Mouse (Mus musculus): ENCODE results near the gene Ror2. TPM values are rescaled to one million over a fixed set of nuclear protein-coding genes. Genes with fewer than 3 reads are reported as not detected.
A peak's percentile ranks its signal among the peaks of the same experiment; 100 is the strongest.

The Ror2 gene
- polyA plus RNA-seq, 1 experiment, result 2.0 TPM

- TF ChIP-seq CTCF (IDR thresholded peaks at IDR 0.05; ENCODE audit: control insufficient read depth, insufficient read depth, insufficient replicate concordance, low read depth, low read length) (no peak), POLR2A (IDR thresholded peaks at IDR 0.05; ENCODE audit: control insufficient read depth, low read depth, low read length) (no peak)
- Histone ChIP-seq H3K27ac (ENCODE audit: control insufficient read depth, insufficient read depth, low read depth, low read length) (no peak overlapping the region), H3K4me1 (ENCODE audit: control insufficient read depth, insufficient read depth, low read length) (peaks cover 2% of the 10 kb centered on the region), H3K36me3 (ENCODE audit: control insufficient read depth, insufficient read depth, low read length) (no peaks in the 10 kb centered on the region), H3K27me3 (ENCODE audit: control insufficient read depth, insufficient read depth, low read length) (no peaks in the 10 kb centered on the region), H3K4me3 (ENCODE audit: control insufficient read depth, low read depth, low read length) (no peak overlapping the region)
Measured at GRCm38 (mm10) chr13:53117921-53118320, 168.0 kb downstream of the Ror2 start.

- TF ChIP-seq POLR2A (IDR thresholded peaks at IDR 0.05; ENCODE audit: control insufficient read depth, low read depth, low read length), result no peak
- no peak for TF ChIP-seq CTCF (IDR thresholded peaks at IDR 0.05; ENCODE audit: control insufficient read depth, insufficient read depth, insufficient replicate concordance, low read depth, low read length)
- H3K27ac ChIP-seq (ENCODE audit: control insufficient read depth, insufficient read depth, low read depth, low read length), result no peak overlapping the region
Measured at GRCm38 (mm10) chr13:53110249-53110578, 175.7 kb downstream of the Ror2 start.

GRCm38 (mm10) chr13:53109560-53110248 is 176.2 kb downstream of the Ror2 start:
- peaks cover 22% of the 10 kb centered on the region for H3K4me1 ChIP-seq (ENCODE audit: control insufficient read depth, insufficient read depth, low read length)
- no peaks in the 10 kb centered on the region for H3K36me3 ChIP-seq (ENCODE audit: control insufficient read depth, insufficient read depth, low read length)
- H3K4me3 ChIP-seq (ENCODE audit: control insufficient read depth, low read depth, low read length), result peak overlapping the region; percentile 30; the same call in 1 of the 2 replicates
- H3K27ac ChIP-seq (ENCODE audit: control insufficient read depth, insufficient read depth, low read depth, low read length), result no peak overlapping the region
- no peaks in the 10 kb centered on the region for H3K27me3 ChIP-seq (ENCODE audit: control insufficient read depth, insufficient read depth, low read length)
- TF ChIP-seq POLR2A (IDR thresholded peaks at IDR 0.05; ENCODE audit: control insufficient read depth, low read depth, low read length) (no peak), CTCF (IDR thresholded peaks at IDR 0.05; ENCODE audit: control insufficient read depth, insufficient read depth, insufficient replicate concordance, low read depth, low read length) (peak; percentile 69; the same call in 1 of the 2 replicates)

More at GRCm38 (mm10) chr13:53110249-53110578, 175.7 kb downstream of the Ror2 start:
- no peaks in the 10 kb centered on the region for H3K36me3 ChIP-seq (ENCODE audit: control insufficient read depth, insufficient read depth, low read length)
- peak overlapping the region; percentile 8; the same call in 1 of the 2 replicates for H3K4me3 ChIP-seq (ENCODE audit: control insufficient read depth, low read depth, low read length)
- H3K4me1 ChIP-seq (ENCODE audit: control insufficient read depth, insufficient read depth, low read length), result peaks cover 22% of the 10 kb centered on the region
- no peaks in the 10 kb centered on the region for H3K27me3 ChIP-seq (ENCODE audit: control insufficient read depth, insufficient read depth, low read length)

GRCm38 (mm10) chr13:53106676-53107075 is 179.2 kb downstream of the Ror2 start:
- no peak overlapping the region for H3K4me3 ChIP-seq (ENCODE audit: control insufficient read depth, low read depth, low read length)

GRCm38 (mm10) chr13:53099771-53100682 is 185.9 kb downstream of the Ror2 start:
- H3K27ac ChIP-seq (ENCODE audit: control insufficient read depth, insufficient read depth, low read depth, low read length), result no peak overlapping the region
- TF ChIP-seq POLR2A (IDR thresholded peaks at IDR 0.05; ENCODE audit: control insufficient read depth, low read depth, low read length), result no peak
- TF ChIP-seq CTCF (IDR thresholded peaks at IDR 0.05; ENCODE audit: control insufficient read depth, insufficient read depth, insufficient replicate concordance, low read depth, low read length), result no peak
- H3K36me3 ChIP-seq (ENCODE audit: control insufficient read depth, insufficient read depth, low read length), result no peaks in the 10 kb centered on the region
- H3K4me3 ChIP-seq (ENCODE audit: control insufficient read depth, low read depth, low read length), result no peak overlapping the region
- no peaks in the 10 kb centered on the region for H3K4me1 ChIP-seq (ENCODE audit: control insufficient read depth, insufficient read depth, low read length)
- no peaks in the 10 kb centered on the region for H3K27me3 ChIP-seq (ENCODE audit: control insufficient read depth, insufficient read depth, low read length)

More at GRCm38 (mm10) chr13:53106676-53107075, 179.2 kb downstream of the Ror2 start:
- Histone ChIP-seq H3K36me3 (ENCODE audit: control insufficient read depth, insufficient read depth, low read length) (no peaks in the 10 kb centered on the region), H3K4me1 (ENCODE audit: control insufficient read depth, insufficient read depth, low read length) (peaks cover 22% of the 10 kb centered on the region), H3K27ac (ENCODE audit: control insufficient read depth, insufficient read depth, low read depth, low read length) (no peak overlapping the region), H3K27me3 (ENCODE audit: control insufficient read depth, insufficient read depth, low read length) (no peaks in the 10 kb centered on the region)
- TF ChIP-seq CTCF (IDR thresholded peaks at IDR 0.05; ENCODE audit: control insufficient read depth, insufficient read depth, insufficient replicate concordance, low read depth, low read length), result no peak
- TF ChIP-seq POLR2A (IDR thresholded peaks at IDR 0.05; ENCODE audit: control insufficient read depth, low read depth, low read length), result no peak

GRCm38 (mm10) chr13:53096615-53097014 is 189.3 kb downstream of the Ror2 start:
- H3K4me1 ChIP-seq (ENCODE audit: control insufficient read depth, insufficient read depth, low read length), result no peaks in the 10 kb centered on the region
- H3K4me3 ChIP-seq (ENCODE audit: control insufficient read depth, low read depth, low read length), result no peak overlapping the region
- H3K27ac ChIP-seq (ENCODE audit: control insufficient read depth, insufficient read depth, low read depth, low read length), result no peak overlapping the region
- H3K36me3 ChIP-seq (ENCODE audit: control insufficient read depth, insufficient read depth, low read length), result no peaks in the 10 kb centered on the region
- TF ChIP-seq CTCF (IDR thresholded peaks at IDR 0.05; ENCODE audit: control insufficient read depth, insufficient read depth, insufficient replicate concordance, low read depth, low read length) (peak; percentile 94), POLR2A (IDR thresholded peaks at IDR 0.05; ENCODE audit: control insufficient read depth, low read depth, low read length) (no peak)
- no peaks in the 10 kb centered on the region for H3K27me3 ChIP-seq (ENCODE audit: control insufficient read depth, insufficient read depth, low read length)

GRCm38 (mm10) chr13:53095222-53095621 is 190.7 kb downstream of the Ror2 start:
- H3K4me3 ChIP-seq (ENCODE audit: control insufficient read depth, low read depth, low read length), result no peak overlapping the region
- H3K27me3 ChIP-seq (ENCODE audit: control insufficient read depth, insufficient read depth, low read length), result no peaks in the 10 kb centered on the region
- no peak overlapping the region for H3K27ac ChIP-seq (ENCODE audit: control insufficient read depth, insufficient read depth, low read depth, low read length)
- peaks cover 2% of the 10 kb centered on the region; the same call in 1 of the 2 replicates for H3K4me1 ChIP-seq (ENCODE audit: control insufficient read depth, insufficient read depth, low read length)
- TF ChIP-seq POLR2A (IDR thresholded peaks at IDR 0.05; ENCODE audit: control insufficient read depth, low read depth, low read length), result no peak
- no peak for TF ChIP-seq CTCF (IDR thresholded peaks at IDR 0.05; ENCODE audit: control insufficient read depth, insufficient read depth, insufficient replicate concordance, low read depth, low read length)
- H3K36me3 ChIP-seq (ENCODE audit: control insufficient read depth, insufficient read depth, low read length), result no peaks in the 10 kb centered on the region
